Mouse (Mus musculus): ENCODE results near the gene Vmn1r237. TPM values are rescaled to one million over a fixed set of nuclear protein-coding genes. Genes with fewer than 3 reads are reported as not detected.

The Vmn1r237 gene
- polyA plus RNA-seq (2015; fragmentation: Nextera tagmentation; extraction: Ambion mirVana): not detected in 2 replicates

DNA sequence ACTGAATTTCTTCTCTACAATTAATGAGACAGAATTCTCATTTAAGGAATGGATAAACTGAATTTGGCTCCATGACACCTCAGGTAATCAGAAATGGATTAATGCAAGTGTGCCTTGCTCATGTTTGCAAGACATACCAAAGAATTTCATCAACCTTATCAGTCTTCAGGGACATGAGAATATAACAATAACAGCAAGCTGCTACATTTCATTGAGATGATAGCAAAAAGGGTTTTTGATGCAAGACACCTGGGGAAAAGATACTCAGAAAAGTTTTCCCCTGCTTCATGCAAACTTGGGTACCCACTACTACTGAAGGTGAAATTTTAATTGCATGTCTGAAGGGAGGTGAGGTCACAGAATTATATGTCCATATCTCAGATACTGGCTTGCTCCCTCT is at the start of gene Vmn1r237:
Gene Vmn1r237 (plus strand): TSS at position 301 of the 400 bp plus-strand sequence.
- ATAC-seq (ENCODE audit: insufficient number of reproducible peaks, low FRiP score, low TSS enrichment, low read depth): no peak
- no peak within 1 kb of the TSS for H3K4me2 ChIP-seq (replicated peaks)
- no peaks in the 10 kb centered on the region for H3K36me3 ChIP-seq
- H3K27me3 ChIP-seq: no peaks in the 10 kb centered on the region
- no peaks in the 10 kb centered on the region for H3K4me1 ChIP-seq
- H3K9me3 ChIP-seq (replicated peaks): no peaks in the 10 kb centered on the region
- no peak within 1 kb of the TSS for H3K9ac ChIP-seq
- H3K4me3 ChIP-seq (replicated peaks): no peak within 1 kb of the TSS
- H3K27ac ChIP-seq (replicated peaks): no peak within 1 kb of the TSS

DNA sequence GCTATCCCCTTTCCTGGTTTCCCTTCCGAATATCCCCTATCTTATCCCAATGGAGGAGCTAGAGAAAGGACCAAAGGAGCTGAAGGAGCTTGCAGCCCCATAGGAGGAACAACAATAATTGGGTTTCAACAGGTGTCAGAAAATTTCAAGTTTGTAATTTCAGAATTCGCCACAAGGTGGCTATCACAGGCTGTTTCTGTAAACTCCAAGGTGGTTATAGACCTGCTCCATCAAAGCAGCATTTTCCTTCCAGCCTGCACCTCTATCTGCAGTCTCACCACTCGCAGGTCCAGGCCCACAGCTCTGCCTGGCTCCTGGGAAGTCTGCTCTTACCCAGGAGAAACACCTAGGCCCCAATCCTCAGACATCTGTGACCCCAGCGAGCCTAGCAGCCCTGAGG is 39.6 kb upstream of the Vmn1r237 start:
- Histone ChIP-seq H3K4me2 (replicated peaks) (no peak overlapping the region), H3K36me3 (no peaks in the 10 kb centered on the region), H3K9me3 (replicated peaks) (no peaks in the 10 kb centered on the region), H3K4me1 (no peaks in the 10 kb centered on the region), H3K27ac (replicated peaks) (no peak overlapping the region), H3K9ac (no peak overlapping the region), H3K27me3 (no peaks in the 10 kb centered on the region), H3K4me3 (replicated peaks) (no peak overlapping the region)
- no peak for ATAC-seq (ENCODE audit: insufficient number of reproducible peaks, low FRiP score, low TSS enrichment, low read depth)
- 7% methylated on average over 4 of the region's 4 CpGs for WGBS

GRCm38 (mm10) chr17:21282642-21283041 is 29.0 kb upstream of the Vmn1r237 start, which contains the start of gene Vmn1r236:
Vmn1r236 (plus strand) TSS chr17:21282942.
- no peaks in the 10 kb centered on the region for H3K36me3 ChIP-seq
- H3K4me1 ChIP-seq: no peaks in the 10 kb centered on the region
- no peaks in the 10 kb centered on the region for H3K27me3 ChIP-seq
- WGBS: 86% methylated on average over 3 of the region's 3 CpGs
- H3K4me2 ChIP-seq (replicated peaks): no peak within 1 kb of the TSS
- no peaks in the 10 kb centered on the region for H3K9me3 ChIP-seq (replicated peaks)
- no peak within 1 kb of the TSS for H3K4me3 ChIP-seq (replicated peaks)
- ATAC-seq (ENCODE audit: insufficient number of reproducible peaks, low FRiP score, low TSS enrichment, low read depth): no peak
- no peak within 1 kb of the TSS for H3K9ac ChIP-seq
- H3K27ac ChIP-seq (replicated peaks): no peak within 1 kb of the TSS

GRCm38 (mm10) chr17:21284395-21284794 is 27.3 kb upstream of the Vmn1r237 start:
- no peaks in the 10 kb centered on the region for H3K4me1 ChIP-seq
- H3K27me3 ChIP-seq: no peaks in the 10 kb centered on the region
- H3K36me3 ChIP-seq: no peaks in the 10 kb centered on the region
- no peak overlapping the region for H3K27ac ChIP-seq (replicated peaks)
- no peak for ATAC-seq (ENCODE audit: insufficient number of reproducible peaks, low FRiP score, low TSS enrichment, low read depth)
- H3K9ac ChIP-seq: no peak overlapping the region
- H3K9me3 ChIP-seq (replicated peaks): no peaks in the 10 kb centered on the region
- no peak overlapping the region for H3K4me2 ChIP-seq (replicated peaks)
- H3K4me3 ChIP-seq (replicated peaks): no peak overlapping the region

DNA sequence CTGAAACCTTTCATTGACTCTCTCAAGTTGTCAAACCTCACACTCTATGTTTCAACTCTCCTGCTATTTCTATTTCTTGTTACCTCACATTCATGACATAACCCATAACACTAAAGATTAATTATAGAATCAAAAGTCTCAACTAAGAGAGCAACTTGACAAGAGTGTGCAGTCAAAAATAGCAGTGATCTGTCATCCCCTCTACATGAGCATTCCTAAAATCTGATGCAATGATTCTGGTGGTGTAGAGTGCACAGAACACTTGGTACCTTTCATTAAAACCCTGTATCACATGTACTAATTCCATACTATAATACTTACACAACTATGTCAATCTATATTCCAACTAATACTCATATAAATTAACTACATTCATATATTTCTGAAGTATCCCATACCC is 22.0 kb upstream of the Vmn1r237 start:
- H3K4me2 ChIP-seq (replicated peaks): no peak overlapping the region
- no peak overlapping the region for H3K27ac ChIP-seq (replicated peaks)
- no peaks in the 10 kb centered on the region for H3K9me3 ChIP-seq (replicated peaks)
- no peak for ATAC-seq (ENCODE audit: insufficient number of reproducible peaks, low FRiP score, low TSS enrichment, low read depth)
- no peak overlapping the region for H3K4me3 ChIP-seq (replicated peaks)
- no peaks in the 10 kb centered on the region for H3K4me1 ChIP-seq
- H3K36me3 ChIP-seq: no peaks in the 10 kb centered on the region
- H3K9ac ChIP-seq: no peak overlapping the region
- H3K27me3 ChIP-seq: no peaks in the 10 kb centered on the region

Small RNA genes lying within 50 kb of the gene (microRNA-seq; reads per million reads assigned to microRNA genes)
- not detected for gene Gm26384 (ENCODE audit: borderline number of aligned reads)

Other genes with a start within 250 kb of the Vmn1r237 start
- gene Vmn1r234, start 85.8 kb upstream of the Vmn1r237 start, polyA plus RNA-seq (2015; fragmentation: Nextera tagmentation; extraction: Ambion mirVana): not detected in 2 replicates
- gene Vmn1r235, start 55.5 kb upstream of the Vmn1r237 start, polyA plus RNA-seq (2015; fragmentation: Nextera tagmentation; extraction: Ambion mirVana): not detected in 2 replicates
- not detected in 2 replicates for gene Vmn1r236, start 28.9 kb upstream of the Vmn1r237 start, polyA plus RNA-seq (2015; fragmentation: Nextera tagmentation; extraction: Ambion mirVana)
- gene Zfp677, start 71.9 kb downstream of the Vmn1r237 start, polyA plus RNA-seq (2015; fragmentation: Nextera tagmentation; extraction: Ambion mirVana): 3.1 and 3.4 TPM in 2 replicates
- gene Zfp54, start 111.4 kb downstream of the Vmn1r237 start, polyA plus RNA-seq (2015; fragmentation: Nextera tagmentation; extraction: Ambion mirVana): 4.6 and 5.6 TPM in 2 replicates
- gene Zfp51, start 138.5 kb downstream of the Vmn1r237 start, polyA plus RNA-seq (2015; fragmentation: Nextera tagmentation; extraction: Ambion mirVana): 13.5 and 15.3 TPM in 2 replicates
- gene Zfp53, start 177.1 kb downstream of the Vmn1r237 start, polyA plus RNA-seq (2015; fragmentation: Nextera tagmentation; extraction: Ambion mirVana): 10.1 and 10.8 TPM in 2 replicates
- 5.0 and 5.4 TPM in 2 replicates for gene Zfp52, start 223.7 kb downstream of the Vmn1r237 start, polyA plus RNA-seq (2015; fragmentation: Nextera tagmentation; extraction: Ambion mirVana)